Mouse (Mus musculus) embryonic facial prominence, embryonic 13.5 days (tissue): Measurements from ENCODE around the gene Cysrt1. TPM values are rescaled to one million over a fixed set of nuclear protein-coding genes. Genes with fewer than 3 reads are reported as not detected.

Experiments used
- ATAC-seq: fragments of 200-750 bp; cut with Nextera tagmentation; 2 replicates; pipeline ENCODE4 v1.8.0; 2017; ENCODE audit warnings: low read depth; ENCODE audit not compliant: insufficient number of reproducible peaks, insufficient read depth, low FRiP score, low TSS enrichment
- H3K27ac ChIP-seq: fragments of 300-500 bp; sonication (generic); 2 replicates; pipeline ENCODE4 v1.5.1; 2015; ENCODE audit warnings: moderate library complexity, mild to moderate bottlenecking, inconsistent platforms
- H3K27me3 ChIP-seq: fragments of 300-500 bp; sonication (generic); 2 replicates; pipeline ENCODE4 v1.6.1; 2015; ENCODE audit warnings: mild to moderate bottlenecking, inconsistent platforms
- H3K36me3 ChIP-seq: fragments of 300-500 bp; sonication (generic); 2 replicates; pipeline ENCODE4 v1.6.1; 2015; ENCODE audit warnings: mild to moderate bottlenecking, inconsistent platforms
- H3K4me1 ChIP-seq: fragments of 300-500 bp; sonication (generic); 2 replicates; pipeline ENCODE4 v1.6.1; 2015; ENCODE audit warnings: inconsistent platforms
- H3K4me2 ChIP-seq: fragments of 300-500 bp; sonication (generic); 2 replicates; pipeline ENCODE4 v1.6.1; 2015; ENCODE audit warnings: moderate library complexity, mild to moderate bottlenecking, inconsistent platforms
- H3K4me3 ChIP-seq: fragments of 300-500 bp; sonication (generic); 2 replicates; pipeline ENCODE4 v1.5.1; 2015; ENCODE audit warnings: mild to moderate bottlenecking, inconsistent platforms
- H3K9ac ChIP-seq: fragments of 300-500 bp; sonication (generic); 2 replicates; pipeline ENCODE4 v1.6.1; 2015; ENCODE audit warnings: mild to moderate bottlenecking, inconsistent platforms
- H3K9me3 ChIP-seq: fragments of 300-500 bp; sonication (generic); 2 replicates; pipeline ENCODE4 v1.6.1; 2016; ENCODE audit warnings: inconsistent platforms
- WGBS: fragments of 180-500 bp; shearing (Covaris S2); methylation state at CpG from one replicate; pipeline ENCODE4 v1.1.7; 2015; ENCODE audit warnings: mixed read lengths; 5-methylcytosine and 5-hydroxymethylcytosine counted together
- polyA plus RNA-seq: library from polyadenylated mRNA; unstranded; fragments of >200 nt; fragmentation: Nextera tagmentation; extraction: Ambion mirVana; gene quantifications from 2 replicates; pipeline ENCODE4 v1.2.1, GENCODE M21; 2015

The Cysrt1 gene
- polyA plus RNA-seq, 1 experiment from 2014 or later: 0.81 TPM

DNA sequence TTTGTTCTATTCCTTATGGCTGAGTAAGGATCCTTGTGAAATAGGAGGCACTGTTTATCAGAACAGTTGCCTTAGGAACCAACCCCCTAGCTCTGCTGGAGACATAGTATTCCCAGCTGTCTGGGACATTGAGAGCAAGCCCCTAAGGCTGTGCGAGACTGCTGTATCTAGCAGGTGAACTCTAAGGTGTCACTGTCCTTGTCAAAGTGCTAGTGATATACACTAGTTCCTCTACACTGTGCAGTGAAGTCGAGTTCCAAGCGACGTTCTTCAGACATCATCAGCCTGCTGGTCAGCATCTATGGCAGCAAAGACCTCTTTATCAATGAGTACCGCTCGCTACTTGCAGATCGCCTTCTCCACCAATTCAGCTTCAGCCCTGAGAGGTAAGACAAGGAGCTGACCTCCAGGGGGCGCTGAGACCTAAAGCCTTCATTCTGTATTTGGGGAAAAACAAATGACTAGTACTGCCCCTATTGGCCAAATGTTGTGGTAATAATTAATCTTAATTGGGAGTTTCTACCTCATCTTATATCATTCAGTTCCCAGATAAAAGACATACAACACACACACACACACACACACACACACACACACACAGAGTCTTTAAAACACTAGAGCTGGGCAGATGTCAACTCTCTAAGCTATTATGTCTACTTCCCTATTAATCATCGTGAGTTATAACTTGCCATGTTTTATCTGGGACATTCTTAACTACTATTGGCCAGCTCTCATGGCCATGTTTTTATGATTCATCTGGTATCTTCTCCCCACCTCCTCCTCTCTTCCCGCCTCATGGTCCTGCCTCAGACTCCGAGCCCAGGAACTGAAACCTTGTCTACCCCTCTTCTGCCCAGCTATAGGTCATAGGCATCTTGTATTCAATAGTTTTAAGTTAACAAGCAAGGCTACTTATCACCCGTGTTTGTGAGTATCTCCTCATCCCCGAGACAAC is 37.0 kb upstream of the Cysrt1 start:
- no peak for ATAC-seq
- H3K4me3 ChIP-seq: no peak overlapping the region
- no peaks in the 10 kb centered on the region for H3K9me3 ChIP-seq
- H3K4me2 ChIP-seq: no peak overlapping the region
- 61% methylated on average over 13 of the region's 13 CpGs for WGBS
- no peaks in the 10 kb centered on the region for H3K4me1 ChIP-seq
- no peaks in the 10 kb centered on the region for H3K27me3 ChIP-seq
- H3K27ac ChIP-seq: no peak overlapping the region
- H3K36me3 ChIP-seq: peaks cover 97% of the 10 kb centered on the region
- no peak overlapping the region for H3K9ac ChIP-seq

DNA sequence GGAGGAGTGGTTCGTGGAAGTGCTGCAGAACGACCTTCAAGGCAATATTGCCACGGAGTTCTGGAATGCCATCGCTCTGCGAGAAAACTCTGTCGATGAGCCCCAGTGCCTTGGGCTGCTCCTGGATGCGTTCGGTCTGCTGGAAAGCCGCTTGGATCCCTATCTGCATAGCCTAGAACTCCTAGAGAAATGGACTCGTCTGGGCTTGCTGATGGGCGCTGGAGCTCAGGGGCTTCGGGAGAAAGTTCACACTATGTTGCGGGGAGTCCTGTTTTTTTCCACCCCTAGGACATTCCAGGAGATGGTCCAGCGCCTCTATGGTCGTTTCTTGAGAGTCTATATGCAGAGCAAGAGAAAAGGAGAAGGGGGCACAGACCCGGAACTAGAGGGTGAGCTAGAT is 30.8 kb upstream of the Cysrt1 start:
- Histone ChIP-seq H3K4me1 (peaks cover 22% of the 10 kb centered on the region), H3K9me3 (no peaks in the 10 kb centered on the region), H3K27ac (0 out of 2 replicates have a peak overlapping the region, but pooled peaks have one; percentile 80), H3K27me3 (no peaks in the 10 kb centered on the region), H3K4me2 (peak overlapping the region; percentile 97), H3K36me3 (peaks cover 73% of the 10 kb centered on the region), H3K4me3 (peak overlapping the region; percentile 95), H3K9ac (peak overlapping the region; percentile 95)
- 36% methylated on average over 16 of the region's 16 CpGs for WGBS
- ATAC-seq: no peak

DNA sequence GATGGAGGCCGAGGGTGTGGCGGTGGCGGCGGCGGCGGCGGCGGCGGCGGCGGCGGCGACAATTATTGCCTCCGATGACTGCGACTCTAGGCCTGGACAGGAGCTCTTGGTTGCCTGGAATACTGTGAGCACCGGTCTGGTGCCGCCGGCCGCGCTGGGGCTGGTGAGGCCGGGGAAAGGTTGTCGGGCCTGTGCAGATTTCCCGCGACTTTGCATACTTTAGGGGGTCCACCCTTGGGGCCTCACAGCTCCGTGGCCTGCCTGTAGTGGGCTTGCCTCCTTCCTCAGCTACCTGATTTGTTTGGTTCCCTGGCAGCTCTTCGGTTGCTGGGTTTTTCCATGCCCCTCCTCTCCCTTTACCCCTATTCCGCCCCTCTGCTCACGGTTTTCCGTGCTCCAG is 30.3 kb upstream of the Cysrt1 start:
- no peaks in the 10 kb centered on the region for H3K9me3 ChIP-seq
- peak overlapping the region; percentile 95 for H3K9ac ChIP-seq
- peak overlapping the region; percentile 97 for H3K4me2 ChIP-seq
- peak overlapping the region; percentile 80; the same call in 1 of the 2 replicates for H3K27ac ChIP-seq
- ATAC-seq: 0 out of 2 replicates have a peak, but pooled peaks have one; percentile 20
- WGBS: under 1% methylated on average over 29 of the region's 29 CpGs
- H3K36me3 ChIP-seq: peaks cover 73% of the 10 kb centered on the region
- H3K4me3 ChIP-seq: peak overlapping the region; percentile 95
- H3K4me1 ChIP-seq: peaks cover 22% of the 10 kb centered on the region
- H3K27me3 ChIP-seq: no peaks in the 10 kb centered on the region

DNA sequence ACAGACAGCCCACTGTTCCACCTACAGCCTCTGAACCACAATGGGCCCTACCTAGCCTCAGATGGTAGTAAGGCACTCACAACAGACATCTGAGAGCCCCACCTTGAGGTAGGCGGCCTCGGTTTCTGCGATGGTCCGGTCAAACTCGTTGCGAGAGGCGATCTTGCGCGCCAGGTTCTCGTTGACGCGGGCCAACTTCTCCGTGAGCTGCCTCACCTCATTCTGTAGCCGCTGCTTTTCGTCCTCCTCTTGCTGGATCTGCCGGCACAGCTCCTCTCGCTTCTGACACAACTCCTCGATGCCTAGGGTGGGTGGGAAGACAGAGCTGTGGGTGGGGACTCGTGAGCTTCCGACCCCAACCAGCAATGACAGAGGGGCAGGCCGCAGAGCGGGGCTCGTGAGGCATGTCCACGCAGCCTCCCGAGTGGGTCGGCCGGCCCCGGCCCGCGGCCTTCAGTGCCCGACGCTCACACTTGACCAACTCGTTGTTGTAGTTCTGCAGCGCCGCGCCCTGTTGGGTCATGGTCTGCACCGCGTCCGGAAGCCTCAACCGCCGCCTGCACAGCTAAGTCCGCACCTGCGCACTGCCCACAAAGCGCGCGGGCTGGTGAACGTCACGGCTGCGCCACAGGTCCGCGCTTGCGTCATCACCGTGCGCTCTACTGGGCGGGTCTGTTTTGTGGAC is 29.7 kb upstream of the Cysrt1 start, which contains the start of the genes Ssna1 and Anapc2:
Ssna1 (minus strand) TSS at position 612 of the 685 bp plus-strand sequence.
Anapc2 (plus strand) TSS at position 652 of the 685 bp plus-strand sequence.
- Histone ChIP-seq H3K27ac (peak within 1 kb of the TSS; percentile 80), H3K4me3 (peak within 1 kb of the TSS; percentile 95), H3K4me1 (peaks cover 23% of the 10 kb centered on the region), H3K9ac (peak within 1 kb of the TSS; percentile 95), H3K27me3 (no peaks in the 10 kb centered on the region), H3K9me3 (no peaks in the 10 kb centered on the region), H3K36me3 (peaks cover 72% of the 10 kb centered on the region), H3K4me2 (peak within 1 kb of the TSS; percentile 97)
- peak; percentile 92 for ATAC-seq
- WGBS: under 1% methylated on average over 53 of the region's 55 CpGs

DNA sequence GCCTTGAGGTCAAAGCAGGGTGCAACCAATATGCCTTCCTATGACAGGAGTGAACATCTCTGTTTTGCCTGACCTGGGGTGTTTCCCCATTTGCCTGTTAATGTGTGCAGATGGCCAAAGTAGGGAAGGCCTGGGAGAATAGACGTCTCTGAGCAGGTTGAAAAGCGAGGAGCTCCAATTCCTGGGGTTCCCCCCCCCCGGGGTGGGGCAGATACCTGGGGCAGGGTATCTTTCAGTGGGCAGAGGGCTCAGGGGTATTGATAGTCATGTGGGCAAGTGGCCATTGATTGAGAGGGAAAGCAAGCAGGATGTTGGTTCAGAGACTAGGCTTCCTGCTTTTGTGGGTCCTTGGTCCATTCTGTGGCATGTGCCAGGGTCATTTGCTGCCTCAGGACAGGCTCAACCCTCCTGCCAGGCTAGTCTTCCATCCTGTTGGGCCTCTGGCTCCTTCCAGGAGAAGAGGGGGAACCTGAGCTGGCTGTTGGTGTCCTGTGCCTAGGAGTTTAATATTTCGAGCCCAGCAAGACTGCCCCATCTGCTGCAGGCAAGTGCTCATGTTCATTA is 25.6 kb upstream of the Cysrt1 start:
- Histone ChIP-seq H3K9me3 (no peaks in the 10 kb centered on the region), H3K9ac (no peak overlapping the region), H3K27me3 (peaks cover 20% of the 10 kb centered on the region), H3K36me3 (peaks cover 34% of the 10 kb centered on the region), H3K4me1 (peaks cover 51% of the 10 kb centered on the region), H3K4me3 (no peak overlapping the region), H3K27ac (no peak overlapping the region), H3K4me2 (no peak overlapping the region)
- WGBS: 73% methylated on average over 4 of the region's 4 CpGs
- ATAC-seq: no peak

DNA sequence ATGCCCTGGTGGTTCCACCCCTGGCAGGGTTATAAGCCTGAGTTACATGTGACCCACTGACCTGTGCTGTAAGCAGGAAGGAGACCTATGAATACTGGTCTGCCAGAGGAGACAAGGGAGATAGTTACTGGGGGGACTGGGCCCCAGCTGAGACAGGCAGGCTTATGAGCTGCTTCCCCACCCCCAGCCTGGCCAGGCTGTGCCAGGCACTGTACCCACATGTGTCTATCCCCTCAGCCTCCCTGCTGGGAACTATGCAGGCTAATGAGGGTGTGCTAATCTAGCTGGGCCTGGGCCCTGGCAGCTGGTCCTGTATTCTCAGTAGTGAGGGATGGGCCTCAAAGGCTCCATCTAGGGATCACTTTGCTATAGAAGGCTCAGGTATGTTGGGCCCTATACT is 25.0 kb upstream of the Cysrt1 start:
- no peak for ATAC-seq
- peaks cover 51% of the 10 kb centered on the region for H3K4me1 ChIP-seq
- H3K36me3 ChIP-seq: peaks cover 34% of the 10 kb centered on the region
- H3K27ac ChIP-seq: no peak overlapping the region
- no peak overlapping the region for H3K4me2 ChIP-seq
- peaks cover 21% of the 10 kb centered on the region for H3K27me3 ChIP-seq
- 0 out of 2 replicates have a peak overlapping the region, but pooled peaks have one; percentile 46 for H3K9ac ChIP-seq
- H3K4me3 ChIP-seq: no peak overlapping the region
- H3K9me3 ChIP-seq: no peaks in the 10 kb centered on the region

DNA sequence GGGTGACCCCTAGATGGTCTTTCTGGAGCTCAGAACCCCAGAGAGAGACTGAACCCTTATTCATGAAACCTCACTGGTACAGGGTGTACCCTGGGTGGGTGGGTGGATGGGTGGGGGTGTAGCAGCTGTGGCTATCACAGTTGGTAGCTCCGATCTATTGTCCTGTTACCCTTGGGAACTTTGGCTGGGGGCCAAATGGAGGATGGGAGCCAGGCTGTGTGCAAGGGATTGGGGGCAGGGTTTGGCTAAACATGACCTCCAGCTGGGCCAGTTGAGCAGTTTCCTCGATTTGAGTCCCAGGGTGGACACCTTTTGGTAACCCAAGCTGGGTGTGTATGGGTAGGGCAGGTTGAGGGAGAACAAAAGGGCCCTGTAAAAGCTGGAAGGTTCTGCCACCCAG is 24.5 kb upstream of the Cysrt1 start:
- WGBS: 54% methylated on average over 2 of the region's 2 CpGs
- no peak overlapping the region for H3K4me3 ChIP-seq

DNA sequence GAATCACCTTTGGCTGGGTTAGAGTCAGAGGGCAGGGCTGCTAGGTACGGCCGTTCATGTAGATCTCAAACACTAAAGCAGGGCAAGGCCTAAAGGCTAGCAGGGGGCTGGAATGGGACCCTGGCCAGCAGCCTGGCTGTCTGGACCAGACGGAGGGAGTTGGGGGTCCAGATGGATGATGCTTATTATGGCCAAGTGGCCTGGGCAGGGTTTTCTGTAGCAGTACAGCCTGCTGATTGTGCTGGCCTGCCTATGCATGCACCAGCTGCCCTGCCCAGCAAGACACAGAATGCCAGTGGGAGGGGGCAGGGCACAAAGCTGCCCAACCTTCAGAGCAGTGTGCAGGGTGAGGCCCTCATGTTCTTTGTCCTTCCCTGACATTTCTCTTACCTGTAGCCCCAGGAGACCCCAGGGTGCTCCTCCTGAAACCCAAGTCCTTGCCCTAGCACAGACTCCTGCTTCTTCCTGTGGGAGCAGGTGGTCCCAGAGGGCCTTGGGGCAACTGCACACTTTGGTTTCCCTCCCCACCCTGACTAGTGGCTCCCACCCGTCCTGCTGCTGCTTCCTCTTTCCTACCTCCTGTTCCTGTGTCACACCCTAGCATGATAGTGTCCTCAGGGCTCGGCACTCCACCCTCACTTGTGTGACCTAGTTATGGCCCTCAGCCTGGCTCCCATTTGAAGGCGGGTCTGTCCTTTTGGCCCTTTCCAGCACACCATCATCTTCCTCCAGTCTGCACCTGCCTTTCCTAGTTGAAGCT is 23.8 kb upstream of the Cysrt1 start:
- 68% methylated on average over 6 of the region's 6 CpGs for WGBS
- Histone ChIP-seq H3K4me2 (peak overlapping the region; percentile 24), H3K9me3 (no peaks in the 10 kb centered on the region), H3K27me3 (peaks cover 21% of the 10 kb centered on the region), H3K9ac (peak overlapping the region; percentile 77), H3K36me3 (peaks cover 34% of the 10 kb centered on the region), H3K4me1 (peaks cover 45% of the 10 kb centered on the region), H3K27ac (no peak overlapping the region), H3K4me3 (0 out of 2 replicates have a peak overlapping the region, but pooled peaks have one; percentile 9)
- no peak for ATAC-seq

More for the DNA sequence above, 24.5 kb upstream of the Cysrt1 start:
- H3K9me3 ChIP-seq: no peaks in the 10 kb centered on the region
- H3K27ac ChIP-seq: no peak overlapping the region
- H3K36me3 ChIP-seq: peaks cover 34% of the 10 kb centered on the region
- peak overlapping the region; percentile 77; the same call in 1 of the 2 replicates for H3K9ac ChIP-seq
- H3K27me3 ChIP-seq: peaks cover 21% of the 10 kb centered on the region
- H3K4me1 ChIP-seq: peaks cover 51% of the 10 kb centered on the region
- ATAC-seq: no peak
- no peak overlapping the region for H3K4me2 ChIP-seq

DNA sequence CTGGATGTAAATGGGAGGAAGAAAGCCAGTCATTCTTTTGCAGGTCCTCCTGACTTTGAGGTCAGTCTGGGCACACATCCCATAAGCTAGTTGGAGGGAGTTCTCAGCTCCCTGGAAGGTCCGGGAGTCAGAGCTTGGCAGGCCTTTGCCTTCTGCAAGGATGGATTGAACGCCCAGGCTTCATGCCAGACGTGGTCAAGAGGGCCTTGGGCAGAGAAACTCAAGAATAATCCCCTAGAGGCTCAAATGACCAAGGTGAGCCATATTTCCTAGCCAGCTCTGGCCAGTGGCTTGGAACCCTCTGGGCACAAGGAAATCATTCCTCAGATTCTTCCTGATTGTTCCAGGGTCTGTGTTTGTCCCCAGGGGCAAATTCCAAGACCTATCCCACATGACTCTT is 22.6 kb upstream of the Cysrt1 start:
- H3K9me3 ChIP-seq: no peaks in the 10 kb centered on the region
- peaks cover 40% of the 10 kb centered on the region for H3K4me1 ChIP-seq
- no peak for ATAC-seq
- H3K4me2 ChIP-seq: peak overlapping the region; percentile 99
- peaks cover 22% of the 10 kb centered on the region for H3K36me3 ChIP-seq
- 61% methylated on average over 3 of the region's 3 CpGs for WGBS
- H3K9ac ChIP-seq: peak overlapping the region; percentile 77
- H3K4me3 ChIP-seq: no peak overlapping the region
- no peak overlapping the region for H3K27ac ChIP-seq
- peaks cover 21% of the 10 kb centered on the region for H3K27me3 ChIP-seq

DNA sequence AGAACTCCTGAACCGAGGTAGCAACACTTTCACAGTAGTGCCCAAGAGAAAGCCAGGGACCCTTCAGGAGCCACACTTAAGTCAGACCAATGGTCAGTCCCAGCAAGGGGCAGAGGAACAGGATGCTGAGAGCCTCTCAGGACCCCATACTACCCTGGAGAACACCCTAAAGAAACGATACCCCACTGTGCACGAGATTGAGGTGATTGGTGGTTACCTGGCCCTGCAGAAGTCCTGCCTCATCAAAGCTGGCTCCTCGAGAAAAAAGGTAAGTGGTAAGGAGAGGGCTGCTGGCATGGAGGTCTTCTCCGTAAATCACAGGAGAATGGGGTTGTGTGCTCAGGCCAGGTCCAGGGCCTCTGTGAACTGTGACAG is 22.0 kb upstream of the Cysrt1 start:
- H3K27ac ChIP-seq: no peak overlapping the region
- H3K36me3 ChIP-seq: peaks cover 17% of the 10 kb centered on the region
- peak overlapping the region; percentile 99 for H3K4me2 ChIP-seq
- H3K9ac ChIP-seq: peak overlapping the region; percentile 77
- H3K4me3 ChIP-seq: peak overlapping the region; percentile 79; the same call in 1 of the 2 replicates
- peaks cover 40% of the 10 kb centered on the region for H3K4me1 ChIP-seq
- no peaks in the 10 kb centered on the region for H3K9me3 ChIP-seq
- no peak for ATAC-seq
- 76% methylated on average over 5 of the region's 5 CpGs for WGBS
- peaks cover 21% of the 10 kb centered on the region for H3K27me3 ChIP-seq
